Mouse (Mus musculus): Measurements from ENCODE around the gene Zfp82. TPM values are rescaled to one million over a fixed set of nuclear protein-coding genes. Genes with fewer than 3 reads are reported as not detected.
A peak's percentile ranks its signal among the peaks of the same experiment; 100 is the strongest.
"Not testable (repeated sequence)": the region's sequence is repeated elsewhere in the genome, so short reads cannot be mapped to it uniquely, and the experiment has no call there.

The Zfp82 gene
- polyA plus RNA-seq (2012; rRNA removed): 0.25 and 0.35 TPM in 2 replicates

DNA sequence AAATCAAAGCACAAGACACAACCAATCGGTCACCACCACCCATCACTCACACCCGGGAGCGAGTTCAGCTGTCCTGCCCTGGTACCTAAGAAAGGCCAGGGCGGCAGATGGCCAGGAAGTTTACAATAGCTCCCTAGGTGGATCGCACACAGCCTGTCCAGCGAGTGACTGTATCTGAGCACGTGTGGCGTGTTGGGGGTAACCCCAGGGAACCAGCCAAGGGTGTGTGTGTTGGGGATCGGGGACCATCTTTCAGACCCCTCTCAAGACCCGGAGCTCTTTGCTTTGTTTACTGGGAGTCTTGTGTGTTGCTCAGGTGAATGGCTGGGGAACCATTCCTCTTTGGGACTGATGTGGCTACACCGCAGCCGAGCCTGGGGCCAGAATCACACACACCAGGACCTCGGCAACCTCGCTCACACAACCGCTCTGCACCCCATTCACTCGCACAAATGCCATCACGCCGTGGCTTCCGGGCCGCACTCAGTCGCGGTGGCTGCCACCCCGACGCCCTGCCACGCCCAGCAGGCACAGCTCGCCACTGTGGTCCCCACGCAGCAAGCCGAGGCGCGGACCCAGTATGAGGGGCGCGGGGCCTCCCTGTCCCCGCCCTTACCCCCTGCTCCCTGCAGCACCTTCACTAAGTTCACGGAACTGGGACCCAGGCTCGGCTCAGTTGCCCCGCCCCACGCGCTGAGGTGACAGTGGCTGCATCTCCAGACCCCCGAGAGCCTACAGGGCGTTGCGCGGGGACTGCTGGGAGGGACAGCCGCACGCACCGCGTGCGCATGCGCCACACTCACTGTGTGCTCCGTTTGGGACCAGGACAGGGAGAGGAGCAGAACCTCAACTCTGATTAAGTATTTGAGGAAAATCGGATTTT, at the start of gene Zfp82:
Gene Zfp82 (minus strand): TSS at position 755 of the 883 bp plus-strand sequence.
- DNase-seq (ENCODE audit: low read depth, low spot score): no peak
- under 1% methylated on average over 50 of the region's 50 CpGs for WGBS

DNA sequence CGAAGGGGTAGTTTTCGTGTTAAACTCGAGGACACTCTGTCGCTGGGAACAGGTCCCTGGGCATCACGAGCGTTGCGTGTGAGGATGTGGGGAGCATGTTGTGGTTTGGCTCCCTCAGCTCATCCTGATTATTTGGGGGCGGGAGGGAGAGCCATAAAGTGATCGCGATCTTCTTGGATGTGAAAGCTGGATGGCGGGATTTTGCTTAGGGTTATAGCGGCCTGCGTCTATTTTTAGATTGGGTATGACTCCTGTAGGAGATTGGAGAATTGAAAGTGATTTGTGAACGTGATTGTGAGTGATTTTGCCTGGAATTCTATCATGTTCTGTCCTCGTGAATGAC, 49.5 kb upstream of the Zfp82 start:
- WGBS: 2% methylated on average over 15 of the region's 15 CpGs
- no peak for DNase-seq (ENCODE audit: low read depth, low spot score)

DNA sequence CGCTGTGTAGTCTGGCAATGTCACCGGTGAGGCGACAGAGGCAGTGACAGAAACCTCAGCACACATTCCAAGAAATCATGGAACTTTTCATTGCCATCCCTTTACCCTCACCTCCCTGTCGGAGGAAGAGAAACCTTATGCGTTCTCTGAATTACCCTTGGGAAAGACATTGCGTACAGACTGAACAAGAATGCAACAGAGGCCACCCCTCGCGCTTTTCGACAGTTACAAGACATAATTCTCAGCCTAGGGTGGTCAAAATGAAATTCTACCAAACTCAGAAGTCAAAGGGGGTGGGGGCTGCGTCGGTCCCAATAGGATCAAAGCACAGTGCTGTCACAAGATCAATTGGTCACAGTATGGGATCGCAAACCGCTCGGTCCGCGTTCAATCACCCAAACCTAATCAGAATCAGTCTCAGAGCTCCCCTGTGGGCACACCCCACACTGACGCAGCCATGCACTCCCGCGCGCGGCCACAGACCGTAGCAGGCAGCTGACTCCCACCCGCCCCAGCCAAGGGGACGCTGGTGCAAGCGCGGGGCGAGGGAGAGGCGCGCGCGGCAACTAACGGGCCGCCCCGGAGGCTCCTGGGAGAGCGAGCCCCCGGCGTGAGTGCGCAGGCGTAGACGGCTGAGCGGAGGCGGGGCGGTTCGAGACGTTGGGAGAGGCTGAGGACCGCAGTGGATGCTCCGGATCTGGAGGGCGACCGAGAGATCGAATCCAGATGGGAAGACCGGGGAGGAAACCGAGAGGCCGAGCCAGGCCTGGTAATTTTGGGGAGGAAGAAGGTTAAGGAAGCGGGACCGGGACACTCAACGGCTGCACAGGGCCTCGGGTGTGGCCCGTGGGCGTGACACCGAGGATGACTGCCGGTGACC, 48.8 kb upstream of the Zfp82 start, which contains the start of gene Zfp382:
Gene Zfp382 (plus strand): TSS at position 635 of the 880 bp plus-strand sequence.
- DNase-seq (ENCODE audit: low read depth, low spot score): peak; percentile 18
- WGBS: under 1% methylated on average over 61 of the region's 61 CpGs

DNA sequence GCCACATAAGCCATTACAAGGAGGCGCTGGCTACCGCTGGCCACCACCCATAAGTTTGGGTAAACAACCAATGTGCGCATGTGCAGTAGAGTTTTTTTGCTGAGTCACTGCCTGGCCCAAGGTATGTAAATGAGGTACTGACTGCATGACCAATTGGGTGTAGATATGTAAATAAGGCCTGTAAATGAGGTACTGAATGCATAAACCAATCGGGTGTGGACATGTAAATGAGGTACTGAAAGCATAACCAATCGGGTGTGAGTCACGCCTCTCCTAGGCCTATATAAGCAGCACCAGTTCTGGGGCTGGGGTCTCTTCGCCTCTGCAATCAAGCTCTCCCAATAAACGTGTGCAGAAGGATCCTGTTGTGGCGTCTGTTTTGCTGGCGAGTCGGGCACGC, 45.2 kb upstream of the Zfp82 start:
- DNase-seq (ENCODE audit: low read depth, low spot score): not testable (repeated sequence)

DNA sequence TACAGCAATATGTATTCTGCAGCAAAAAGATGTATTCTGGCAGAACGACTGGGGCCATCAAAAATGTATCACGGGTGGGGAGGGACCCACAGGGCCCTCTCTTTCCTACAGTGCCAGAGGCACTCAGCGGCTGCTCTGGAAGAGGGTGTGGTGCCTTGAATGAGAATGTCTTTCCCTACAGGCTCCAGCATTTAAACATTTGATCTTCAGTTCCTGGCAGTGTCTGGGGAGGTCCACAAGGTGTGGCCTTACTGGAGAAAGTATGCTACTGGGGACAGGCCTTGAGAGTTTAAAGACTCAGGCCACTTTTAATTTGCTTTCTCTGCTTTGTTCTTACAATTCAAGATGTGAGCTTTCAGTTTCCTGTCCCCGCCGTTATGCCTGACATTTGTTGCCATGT, 43.4 kb upstream of the Zfp82 start:
- 95% methylated on average over 5 of the region's 5 CpGs for WGBS
- no peak for DNase-seq (ENCODE audit: low read depth, low spot score)

More for the DNA sequence above, 45.2 kb upstream of the Zfp82 start:
- WGBS: 95% methylated on average over 12 of the region's 12 CpGs

DNA sequence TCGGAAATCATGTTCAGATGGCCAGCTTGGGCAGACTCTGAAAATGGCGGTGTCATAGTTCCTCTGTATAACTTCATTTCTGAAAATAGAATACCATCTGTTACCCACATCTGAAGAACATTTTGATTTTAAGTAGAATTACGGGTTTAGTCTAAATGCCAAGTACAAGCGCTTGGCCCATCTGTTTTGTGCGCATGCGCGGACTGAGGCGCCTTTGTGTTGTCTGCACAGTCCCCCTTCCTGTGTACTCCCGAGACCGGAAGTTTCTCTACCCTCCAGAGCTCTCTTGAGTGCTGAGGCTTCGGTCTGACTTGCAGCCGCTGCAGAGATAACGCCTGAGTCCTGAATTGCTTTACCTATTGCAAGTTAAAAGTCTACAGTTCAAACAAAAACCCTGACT, 26.6 kb upstream of the Zfp82 start:
- DNase-seq (ENCODE audit: low read depth, low spot score): no peak
- WGBS: 90% methylated on average over 13 of the region's 13 CpGs

DNA sequence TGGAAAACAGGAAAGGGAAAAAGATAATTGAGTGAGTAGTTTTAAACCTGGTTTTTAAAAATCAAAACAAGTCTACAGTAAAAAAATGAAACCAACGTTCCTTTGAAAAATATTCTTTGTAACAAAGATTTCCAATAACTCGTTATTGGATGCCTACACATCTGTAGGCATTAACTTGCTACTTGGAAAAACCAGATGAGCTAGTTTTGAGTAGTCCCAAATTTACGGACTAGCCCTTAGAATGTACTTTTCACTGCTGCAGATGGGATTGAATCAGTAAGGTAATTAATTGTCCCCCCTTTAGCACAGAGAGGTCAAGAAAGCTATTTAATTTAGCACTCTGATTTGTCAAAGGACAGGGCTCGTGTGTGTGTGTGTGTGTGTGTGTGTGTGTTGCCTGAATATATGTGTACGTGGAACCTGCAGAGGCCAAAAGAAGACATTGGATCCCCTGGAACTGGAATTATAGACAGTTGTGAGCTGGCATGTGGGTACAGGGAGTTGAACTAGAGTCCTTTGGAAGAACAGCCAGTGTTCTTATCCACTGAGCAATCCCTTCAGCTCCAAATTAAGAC, 22.9 kb upstream of the Zfp82 start:
- no peak for DNase-seq (ENCODE audit: low read depth, low spot score)
- 3% methylated on average over 5 of the region's 5 CpGs for WGBS

DNA sequence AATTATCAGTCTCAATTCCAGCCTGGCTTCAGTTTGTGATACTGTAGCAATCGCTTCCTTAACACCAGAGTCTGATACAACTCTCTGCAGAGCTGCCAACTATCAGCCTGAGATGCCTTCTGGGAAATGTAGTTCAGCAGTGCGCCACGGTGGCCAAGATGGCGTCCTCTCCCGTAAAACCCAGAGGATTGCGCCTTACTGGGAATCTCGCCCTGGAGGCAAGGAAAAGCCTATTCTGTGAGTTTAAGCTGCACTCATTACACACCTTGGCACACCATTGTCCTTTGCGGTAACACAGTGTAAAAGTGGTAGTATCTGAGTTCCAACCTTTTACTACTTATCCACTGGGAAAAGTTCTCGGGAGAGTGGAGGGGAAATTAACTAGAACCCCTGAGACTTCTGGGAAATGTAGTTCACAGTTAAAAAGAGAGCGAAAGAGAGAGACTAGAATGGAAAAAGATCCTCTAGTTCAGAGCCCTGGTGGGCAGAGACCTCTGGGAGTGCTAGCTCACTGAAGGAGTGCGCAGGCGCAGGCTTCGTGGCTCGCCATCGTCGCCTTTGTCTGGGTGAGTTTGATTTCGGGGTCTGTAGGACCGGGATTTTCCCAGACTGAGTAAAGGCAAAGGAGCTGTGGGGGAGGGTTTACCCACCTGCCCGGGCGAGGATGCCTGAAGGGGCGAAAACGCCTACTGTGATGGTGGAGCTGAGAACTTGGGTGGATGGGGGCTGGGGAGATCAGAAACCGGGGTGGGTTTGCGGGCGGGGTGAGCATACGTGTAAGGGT, 22.1 kb upstream of the Zfp82 start, which contains the start of gene Zfp260:
Gene Zfp260 (plus strand): TSS at position 132 of the 784 bp plus-strand sequence.
- under 1% methylated on average over 26 of the region's 26 CpGs for WGBS

DNA sequence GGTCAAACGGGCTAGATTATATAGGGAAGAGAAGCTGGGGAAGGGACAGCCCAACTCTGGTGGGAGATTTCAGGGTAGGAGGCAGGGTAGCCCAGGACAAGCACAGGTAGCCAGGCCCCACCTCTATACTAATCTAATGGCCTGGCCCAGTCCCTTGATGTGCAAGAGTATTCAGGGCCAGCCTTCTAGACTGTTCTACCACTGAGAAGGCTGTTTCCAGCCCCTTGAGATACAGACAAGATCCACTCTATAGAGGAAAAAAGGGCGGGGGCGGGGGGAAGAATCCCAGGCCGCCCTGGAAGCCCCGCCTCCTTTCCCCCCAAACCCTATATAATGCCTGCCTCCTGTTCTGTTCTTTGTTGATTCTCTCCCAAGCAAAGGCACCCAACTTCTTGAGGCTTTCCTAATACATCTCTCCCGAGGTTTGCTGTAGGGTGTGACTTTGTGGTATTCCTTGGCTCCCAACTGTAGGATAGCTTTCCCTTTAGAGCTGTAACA, 21.3 kb upstream of the Zfp82 start:
- WGBS: 73% methylated on average over 6 of the region's 6 CpGs
- DNase-seq (ENCODE audit: low read depth, low spot score): no peak

More for the DNA sequence above, 22.1 kb upstream of the Zfp82 start, which contains the start of gene Zfp260:
- DNase-seq (ENCODE audit: low read depth, low spot score): peak; percentile 88

DNA sequence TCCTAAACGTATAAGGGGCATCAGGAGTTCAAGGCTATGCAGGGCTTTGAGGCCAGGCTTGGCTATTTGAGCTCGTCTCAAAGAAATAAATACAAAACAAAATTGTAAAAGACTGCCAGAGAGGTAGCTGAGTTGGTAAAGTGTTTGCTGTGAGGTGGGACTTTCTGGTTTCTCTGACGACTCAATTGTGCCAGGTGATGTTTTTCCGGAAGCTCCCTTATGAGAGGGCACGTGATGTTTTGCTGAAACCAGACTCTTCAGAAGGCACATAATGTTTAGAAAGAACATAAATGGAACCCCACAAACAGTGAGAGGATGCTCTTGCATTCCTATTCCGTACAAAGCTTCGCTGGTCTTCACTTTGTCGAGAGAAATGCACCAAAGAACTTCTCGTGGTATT, 20.0 kb upstream of the Zfp82 start:
- WGBS: 81% methylated on average over 9 of the region's 9 CpGs
- DNase-seq (ENCODE audit: low read depth, low spot score): no peak

DNA sequence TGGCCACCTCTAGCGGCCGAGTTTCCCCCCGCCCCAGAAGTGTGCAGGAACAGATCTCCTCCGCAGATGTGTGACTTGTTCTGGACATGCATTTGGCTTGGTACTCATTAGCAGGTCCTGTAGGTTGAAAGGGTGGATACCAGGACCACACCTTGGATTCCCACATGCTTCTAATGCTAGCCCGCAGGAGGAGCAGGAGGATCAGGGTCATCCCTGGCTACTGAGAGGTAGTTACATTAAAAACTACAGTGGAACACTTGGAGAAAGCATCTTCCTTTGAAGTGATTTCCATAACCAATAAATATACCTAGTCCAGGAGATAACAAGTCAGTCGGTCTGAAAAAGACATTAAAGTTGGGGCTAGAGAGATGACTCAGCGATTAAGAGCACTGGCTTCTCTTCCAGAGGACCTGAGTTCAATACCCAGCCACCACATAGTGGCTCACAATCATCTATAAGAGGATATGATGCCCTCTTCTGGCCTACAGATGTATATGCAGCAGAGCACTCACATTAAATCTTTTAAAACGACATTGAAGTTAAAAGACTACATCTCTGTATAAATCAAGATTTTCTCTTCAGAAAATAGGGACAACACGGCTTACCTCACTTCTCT, 18.4 kb upstream of the Zfp82 start:
- no peak for DNase-seq (ENCODE audit: low read depth, low spot score)
- 3% methylated on average over 9 of the region's 9 CpGs for WGBS

DNA sequence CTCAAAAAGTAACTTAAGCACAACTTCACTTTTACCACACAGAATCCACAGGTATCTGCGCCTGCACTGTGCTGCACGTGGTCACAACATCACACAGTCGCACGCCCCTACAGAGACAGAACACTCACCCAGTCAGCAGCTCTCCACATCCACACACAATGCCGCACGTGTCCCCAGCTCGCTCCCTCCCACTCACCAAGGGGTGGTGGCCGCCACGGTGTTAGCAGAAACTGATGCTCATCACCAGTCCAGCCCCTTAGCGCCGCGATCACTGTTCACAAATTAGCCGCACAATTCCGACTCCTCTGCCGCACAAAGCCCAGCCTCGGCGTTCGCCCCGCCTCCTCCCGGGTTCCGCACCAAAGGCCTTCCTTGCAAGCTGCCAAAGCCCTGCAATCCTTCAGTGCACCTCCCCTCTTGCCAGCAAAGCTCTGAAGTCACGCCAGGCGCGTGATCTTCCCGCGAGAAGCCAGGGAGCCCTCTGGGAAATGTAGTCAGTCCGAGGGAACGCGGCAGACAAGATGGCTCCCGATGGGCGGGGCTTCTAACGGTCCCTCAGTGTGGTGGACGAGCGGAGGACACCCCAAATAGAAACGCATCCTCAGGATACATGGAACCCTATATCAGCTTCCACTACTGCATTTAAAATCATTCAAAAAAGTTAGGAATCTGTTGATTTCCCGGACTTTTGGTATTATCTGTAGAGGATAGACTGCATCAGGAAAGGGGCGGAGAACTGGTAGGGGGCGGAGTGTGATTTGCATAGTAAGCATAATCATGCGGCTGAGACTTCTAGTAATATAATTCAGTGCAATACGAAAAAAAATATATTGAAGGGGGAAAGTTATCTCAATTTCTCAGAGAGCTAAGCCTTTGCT, 17.6 kb upstream of the Zfp82 start, which contains the start of the genes Gm26920 and Zfp566:
Gene Gm26920 (minus strand): TSS at position 319 of the 878 bp plus-strand sequence.
Gene Zfp566 (minus strand): TSS at position 436 of the 878 bp plus-strand sequence.
- under 1% methylated on average over 40 of the region's 40 CpGs for WGBS
- DNase-seq (ENCODE audit: low read depth, low spot score): peak; percentile 94

DNA sequence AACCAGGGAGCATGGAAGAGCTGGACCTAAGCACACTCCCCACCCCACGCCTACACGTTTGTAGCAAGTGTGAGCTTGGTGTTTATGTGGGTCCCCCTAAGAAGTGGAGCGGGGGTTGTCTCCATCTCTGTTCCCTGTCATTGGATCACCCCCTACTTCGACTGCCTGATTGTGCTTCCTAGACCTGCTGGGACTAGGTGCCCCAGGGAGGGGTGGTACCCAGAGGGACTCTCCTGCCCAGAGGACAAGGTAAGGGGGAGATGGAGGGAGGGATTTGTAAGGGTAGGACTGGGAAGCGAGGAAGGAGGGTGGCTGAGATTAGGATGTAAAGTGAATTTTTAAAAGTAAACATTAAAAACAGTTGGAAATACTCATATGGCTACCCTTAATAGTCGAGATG, 16.7 kb upstream of the Zfp82 start:
- 24% methylated on average over 6 of the region's 6 CpGs for WGBS
- DNase-seq (ENCODE audit: low read depth, low spot score): no peak

DNA sequence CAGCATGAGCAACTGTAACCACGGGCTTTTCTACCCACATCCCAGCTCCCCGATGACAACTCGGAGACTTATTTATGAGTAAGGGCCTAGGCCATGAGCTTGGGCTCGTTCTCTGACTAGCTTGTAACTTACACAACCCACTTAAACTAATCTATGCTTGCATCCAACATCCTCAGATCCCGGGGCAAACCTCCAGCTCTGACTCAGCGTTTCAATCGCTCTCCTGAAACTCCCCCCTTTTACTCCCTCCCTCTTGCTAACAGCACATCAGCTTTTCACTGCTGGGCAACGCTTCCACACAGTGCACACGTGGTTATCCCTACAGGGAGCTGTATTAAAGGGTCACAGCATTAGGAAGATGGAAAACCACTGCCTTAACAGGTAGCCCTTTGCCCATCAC, 13.8 kb upstream of the Zfp82 start:
- WGBS: 32% methylated on average over 9 of the region's 9 CpGs
- DNase-seq (ENCODE audit: low read depth, low spot score): no peak

DNA sequence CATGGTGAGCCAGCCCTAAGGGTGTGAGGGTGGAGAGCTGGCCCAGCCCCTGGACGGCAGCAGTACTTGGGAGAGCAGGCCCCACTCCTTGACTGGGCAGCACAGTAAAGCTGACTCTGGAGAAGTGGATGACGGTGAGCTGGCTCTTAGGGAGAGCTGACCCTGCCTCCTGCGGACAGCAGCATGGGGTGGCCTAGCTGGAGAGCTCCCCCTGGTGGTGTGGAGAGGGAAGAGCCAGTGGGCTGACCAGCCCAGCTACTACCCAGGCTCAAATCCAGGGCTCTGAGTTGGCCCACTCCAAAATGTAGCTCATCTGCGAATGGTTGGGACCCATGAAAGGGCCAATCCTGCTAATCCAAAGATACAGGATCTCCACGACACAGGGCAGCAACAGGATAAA, 8.1 kb downstream of the Zfp82 start:
- 89% methylated on average over 5 of the region's 5 CpGs for WGBS

DNA sequence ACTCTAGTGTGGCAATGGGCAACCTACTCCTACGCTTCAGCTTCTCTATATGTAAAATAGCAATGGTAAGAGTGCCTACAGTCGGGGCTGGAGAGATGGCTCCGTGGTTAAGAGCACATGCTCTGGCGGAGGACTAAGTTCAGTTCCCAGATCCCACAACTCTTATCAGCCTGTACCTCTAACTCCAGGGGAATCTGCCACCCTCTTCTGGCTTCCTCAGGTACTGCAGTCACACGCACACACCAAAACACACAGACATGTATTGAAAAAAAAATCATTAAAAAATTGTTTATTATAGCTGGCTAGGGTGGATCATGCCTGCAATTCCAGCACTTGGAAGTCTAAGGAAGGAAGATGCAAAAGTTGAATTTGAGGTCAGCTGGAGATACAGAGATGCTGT, 10.2 kb downstream of the Zfp82 start:
- DNase-seq (ENCODE audit: low read depth, low spot score): no peak
- 94% methylated on average over 5 of the region's 5 CpGs for WGBS

More for the DNA sequence above, 8.1 kb downstream of the Zfp82 start:
- no peak for DNase-seq (ENCODE audit: low read depth, low spot score)

DNA sequence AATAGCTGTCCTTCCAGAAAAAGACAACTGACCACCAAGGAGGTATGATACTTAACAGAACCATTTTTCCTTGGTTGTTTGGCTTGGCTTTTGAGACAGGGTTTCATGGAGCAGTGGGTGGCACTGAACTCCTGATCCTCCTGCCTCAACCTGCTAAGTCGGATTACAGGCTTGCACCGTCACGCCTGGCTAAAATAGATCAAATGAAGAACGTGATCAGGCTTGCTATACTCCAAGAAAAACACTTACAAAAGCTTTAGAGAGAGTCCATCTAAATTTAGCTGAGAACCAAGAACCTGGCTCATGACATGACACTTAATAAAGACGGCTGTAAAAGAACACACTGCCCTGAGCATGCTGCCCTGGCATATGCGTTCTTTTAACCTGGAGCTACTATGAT, 12.4 kb downstream of the Zfp82 start:
- WGBS: 85% methylated on average over 6 of the region's 6 CpGs
- DNase-seq (ENCODE audit: low read depth, low spot score): no peak

DNA sequence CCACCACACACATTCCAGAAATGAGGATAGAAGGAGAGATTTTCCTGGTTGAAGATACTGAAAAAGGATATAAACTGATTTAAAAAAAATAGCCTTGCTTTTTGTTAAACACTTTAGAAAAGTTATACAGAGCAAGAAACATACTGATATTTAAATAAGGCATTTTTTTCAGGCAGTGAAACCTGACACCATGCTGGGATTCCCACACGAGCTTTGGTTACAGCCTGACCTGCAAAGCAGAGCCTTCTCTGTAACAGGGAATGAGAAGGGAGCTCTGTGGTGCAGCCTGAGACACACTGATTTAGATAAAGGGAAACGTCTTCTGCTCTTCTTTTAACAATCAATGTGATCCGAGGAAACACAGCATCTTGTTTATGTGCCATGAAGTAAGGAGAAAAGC, 19.1 kb downstream of the Zfp82 start:
- WGBS: 5% methylated on average over 3 of the region's 3 CpGs
- DNase-seq (ENCODE audit: low read depth, low spot score): no peak
